Mouse (Mus musculus) embryonic facial prominence, embryonic 15.5 days (tissue): ENCODE data around the gene Cops2. TPM values are rescaled to one million over a fixed set of nuclear protein-coding genes. Genes with fewer than 3 reads are reported as not detected.

Experiments
- ATAC-seq: fragments of 200-750 bp; cut with Nextera tagmentation; 2 replicates; pipeline ENCODE4 v1.8.0; 2017; ENCODE audit warnings: low read depth, moderate TSS enrichment; ENCODE audit not compliant: insufficient number of reproducible peaks, low FRiP score, low TSS enrichment
- H3K27ac ChIP-seq: fragments of 300-500 bp; sonication (generic); replicated peaks from 2 replicates; pipeline ENCODE4 v1.5.1; 2015; ENCODE audit warnings: mild to moderate bottlenecking, inconsistent platforms
- H3K27me3 ChIP-seq: fragments of 300-500 bp; sonication (generic); 2 replicates; pipeline ENCODE4 v1.6.1; 2015; ENCODE audit warnings: inconsistent platforms
- H3K36me3 ChIP-seq: fragments of 300-500 bp; sonication (generic); 2 replicates; pipeline ENCODE4 v1.6.1; 2015; ENCODE audit warnings: mild to moderate bottlenecking, inconsistent platforms
- H3K4me1 ChIP-seq: fragments of 300-500 bp; sonication (generic); 2 replicates; pipeline ENCODE4 v1.6.1; 2015; ENCODE audit warnings: inconsistent platforms
- H3K4me2 ChIP-seq: fragments of 300-500 bp; sonication (generic); replicated peaks from 2 replicates; pipeline ENCODE4 v1.6.1; 2015; ENCODE audit warnings: mild to moderate bottlenecking, inconsistent platforms
- H3K4me3 ChIP-seq: fragments of 300-500 bp; sonication (generic); replicated peaks from 2 replicates; pipeline ENCODE4 v1.5.1; 2015; ENCODE audit warnings: mild to moderate bottlenecking, inconsistent platforms
- H3K9ac ChIP-seq: fragments of 300-500 bp; sonication (generic); 2 replicates; pipeline ENCODE4 v1.6.1; 2015; ENCODE audit warnings: inconsistent platforms
- H3K9me3 ChIP-seq: fragments of 300-500 bp; sonication (generic); replicated peaks from 2 replicates; pipeline ENCODE4 v1.6.1; 2016; ENCODE audit warnings: inconsistent platforms
- WGBS: fragments of 180-500 bp; shearing (Covaris S2); methylation state at CpG from one replicate; pipeline ENCODE4 v1.1.7; 2015; 5-methylcytosine and 5-hydroxymethylcytosine counted together
- polyA plus RNA-seq: library from polyadenylated mRNA; unstranded; fragments of >200 nt; fragmentation: Nextera tagmentation; extraction: Ambion mirVana; gene quantifications from 2 replicates; pipeline ENCODE4 v1.2.1, GENCODE M21; 2015

Cops2 gene
- polyA plus RNA-seq, 1 experiment from 2014 or later, result 72.0 TPM

DNA sequence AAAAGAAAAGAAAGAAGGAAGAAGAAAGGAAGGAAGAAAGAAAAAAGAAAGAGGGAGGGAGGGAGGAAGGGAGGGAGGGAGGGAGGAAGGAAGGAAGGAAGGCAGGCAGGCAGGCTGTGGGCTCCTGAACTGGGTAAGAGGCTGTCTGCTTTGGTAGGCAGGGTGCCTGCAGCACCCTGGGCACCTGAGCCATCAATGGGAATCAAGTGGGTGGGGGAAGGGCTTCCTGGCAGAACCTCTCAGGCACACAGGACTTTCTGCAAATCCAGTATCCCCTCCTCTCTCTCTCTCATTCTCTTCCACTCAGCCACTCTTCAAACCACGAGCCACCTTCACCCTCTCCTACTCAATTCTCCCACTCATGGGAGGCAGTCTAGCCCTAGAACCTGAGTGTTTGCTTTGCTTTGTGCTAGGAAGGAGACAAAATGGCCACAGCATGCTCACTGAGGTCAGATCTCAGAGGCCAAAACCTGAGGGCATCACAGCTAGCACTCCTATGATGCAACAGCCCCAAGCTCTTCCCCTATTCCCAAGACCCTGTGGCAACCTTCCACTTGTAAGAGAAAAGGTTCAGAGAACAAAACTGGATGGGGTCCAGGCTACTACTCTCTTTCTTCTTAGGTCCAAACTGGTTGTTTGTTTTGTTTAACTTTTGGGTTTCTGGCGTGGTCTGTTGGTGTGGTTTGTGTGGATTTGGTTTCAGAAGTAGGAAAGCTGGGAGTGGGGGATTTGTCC, 66.6 kb downstream of the Cops2 start:
- Histone ChIP-seq H3K27me3 (no peaks in the 10 kb centered on the region), H3K4me3 (no peak overlapping the region), H3K36me3 (no peaks in the 10 kb centered on the region), H3K9me3 (no peaks in the 10 kb centered on the region), H3K4me1 (no peaks in the 10 kb centered on the region), H3K27ac (no peak overlapping the region), H3K9ac (no peak overlapping the region), H3K4me2 (no peak overlapping the region)
- 50% methylated on average over 2 of the region's 2 CpGs for WGBS
- no peak for ATAC-seq

DNA sequence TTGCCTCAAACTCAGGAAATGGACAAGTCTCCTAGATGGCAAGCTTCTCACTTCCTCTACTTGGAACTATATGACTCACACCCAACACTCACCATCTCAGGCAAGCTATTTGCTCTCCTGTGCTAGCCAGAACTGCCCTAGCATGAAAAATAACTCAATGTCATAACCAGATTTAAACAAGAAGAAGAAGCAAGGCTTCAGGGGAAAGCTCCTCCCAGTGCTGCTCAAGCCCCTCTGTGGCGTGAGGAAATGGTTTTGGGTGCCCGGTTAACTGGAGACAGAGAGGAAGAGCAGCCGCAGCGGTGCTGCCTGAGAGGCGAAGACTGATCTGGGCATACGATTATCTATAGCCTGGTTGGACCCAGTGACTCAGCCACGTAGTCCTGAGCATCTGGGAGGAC, 67.5 kb downstream of the Cops2 start:
- WGBS, result 52% methylated on average over 7 of the region's 7 CpGs
- Histone ChIP-seq H3K4me2 (no peak overlapping the region), H3K36me3 (no peaks in the 10 kb centered on the region), H3K27ac (no peak overlapping the region), H3K9me3 (no peaks in the 10 kb centered on the region), H3K4me3 (no peak overlapping the region), H3K9ac (no peak overlapping the region), H3K27me3 (no peaks in the 10 kb centered on the region), H3K4me1 (no peaks in the 10 kb centered on the region)
- ATAC-seq, result no peak

DNA sequence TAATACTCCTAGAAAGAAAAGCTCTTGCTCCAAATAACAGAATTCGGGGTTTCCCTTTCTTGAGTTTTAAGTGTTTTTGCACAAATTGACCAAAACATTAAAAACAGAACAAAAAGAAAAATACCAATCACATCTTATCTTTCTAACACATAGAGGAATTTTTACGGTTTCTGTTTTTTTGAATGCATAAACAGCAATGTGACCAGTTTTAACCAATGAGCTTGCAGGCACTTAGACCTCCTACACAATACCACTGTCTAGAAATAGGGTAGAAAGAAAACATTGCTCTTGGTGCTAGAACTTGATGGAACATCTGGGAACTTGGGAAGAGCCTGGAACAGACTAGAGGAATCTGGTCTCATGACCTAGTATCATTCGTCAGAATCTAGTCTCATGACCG, 68.7 kb downstream of the Cops2 start:
- Histone ChIP-seq H3K4me2 (no peak overlapping the region), H3K27ac (no peak overlapping the region), H3K4me3 (no peak overlapping the region), H3K27me3 (no peaks in the 10 kb centered on the region), H3K4me1 (no peaks in the 10 kb centered on the region), H3K9me3 (no peaks in the 10 kb centered on the region), H3K9ac (no peak overlapping the region), H3K36me3 (no peaks in the 10 kb centered on the region)
- WGBS, result 91% methylated on average over 4 of the region's 4 CpGs
- no peak for ATAC-seq

GRCm38 (mm10) chr2:125789265-125789664, 69.7 kb downstream of the Cops2 start:
- no peak for ATAC-seq
- Histone ChIP-seq H3K4me2 (no peak overlapping the region), H3K27me3 (no peaks in the 10 kb centered on the region), H3K27ac (no peak overlapping the region), H3K4me3 (no peak overlapping the region), H3K9me3 (no peaks in the 10 kb centered on the region), H3K4me1 (no peaks in the 10 kb centered on the region), H3K36me3 (no peaks in the 10 kb centered on the region), H3K9ac (no peak overlapping the region)
- 54% methylated on average over 5 of the region's 5 CpGs for WGBS

DNA sequence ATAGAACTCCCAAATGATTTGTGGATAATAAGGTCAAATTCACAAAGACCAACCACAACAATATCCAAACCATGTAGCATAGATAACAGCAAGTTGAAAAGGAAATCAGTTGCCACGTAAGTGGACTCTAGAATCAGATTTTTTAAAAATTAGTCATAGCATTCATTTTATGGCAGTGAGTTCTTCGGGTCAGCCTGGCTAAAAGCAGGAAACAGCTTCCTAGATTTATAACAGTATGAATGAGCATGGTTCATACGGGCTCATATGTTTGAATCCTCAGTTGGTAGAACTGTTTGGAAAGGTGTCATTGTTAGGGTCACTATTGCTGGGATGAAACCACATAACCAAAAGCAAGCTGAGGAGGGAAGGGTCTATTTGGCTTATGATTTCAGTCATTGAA, 70.2 kb downstream of the Cops2 start:
- no peak for ATAC-seq
- no peak overlapping the region for H3K4me2 ChIP-seq
- no peaks in the 10 kb centered on the region for H3K36me3 ChIP-seq
- H3K9me3 ChIP-seq, result no peaks in the 10 kb centered on the region
- no peak overlapping the region for H3K4me3 ChIP-seq
- 69% methylated on average over 3 of the region's 3 CpGs for WGBS
- H3K9ac ChIP-seq, result no peak overlapping the region
- no peak overlapping the region for H3K27ac ChIP-seq
- no peaks in the 10 kb centered on the region for H3K27me3 ChIP-seq
- no peaks in the 10 kb centered on the region for H3K4me1 ChIP-seq

DNA sequence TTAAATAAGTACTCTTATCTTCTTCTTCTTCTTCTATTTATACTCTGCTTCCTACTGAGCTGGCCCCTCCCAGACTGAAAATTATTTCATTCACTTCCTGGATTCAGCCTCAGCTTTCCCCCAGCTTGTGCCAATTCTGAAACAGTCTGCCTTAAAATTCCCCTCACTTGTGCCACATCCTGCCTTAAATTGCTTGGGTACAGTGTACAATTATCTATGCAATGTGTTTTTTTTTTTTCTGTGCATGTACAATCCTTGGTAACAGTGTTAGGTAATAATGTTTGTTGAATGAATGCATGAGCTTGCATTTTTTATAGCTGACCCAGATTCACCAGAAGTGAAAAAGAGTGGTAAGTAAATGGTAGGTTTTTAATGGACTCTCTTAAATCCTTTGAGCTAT, 70.6 kb downstream of the Cops2 start:
- no peaks in the 10 kb centered on the region for H3K9me3 ChIP-seq
- no peak overlapping the region for H3K9ac ChIP-seq
- H3K4me3 ChIP-seq, result no peak overlapping the region
- H3K4me1 ChIP-seq, result peaks cover under 1% of the 10 kb centered on the region
- H3K4me2 ChIP-seq, result no peak overlapping the region
- no peaks in the 10 kb centered on the region for H3K27me3 ChIP-seq
- H3K27ac ChIP-seq, result no peak overlapping the region
- no peak for ATAC-seq
- no peaks in the 10 kb centered on the region for H3K36me3 ChIP-seq

- ATAC-seq, result no peak
- Histone ChIP-seq H3K9me3 (no peaks in the 10 kb centered on the region), H3K27ac (no peak overlapping the region), H3K4me2 (no peak overlapping the region), H3K27me3 (no peaks in the 10 kb centered on the region), H3K36me3 (no peaks in the 10 kb centered on the region), H3K9ac (no peak overlapping the region), H3K4me3 (no peak overlapping the region), H3K4me1 (peaks cover 23% of the 10 kb centered on the region)
- WGBS, result 58% methylated on average over 4 of the region's 4 CpGs
These were observed 73.9 kb downstream of the Cops2 start for GRCm38 (mm10) chr2:125785021-125785420.

DNA sequence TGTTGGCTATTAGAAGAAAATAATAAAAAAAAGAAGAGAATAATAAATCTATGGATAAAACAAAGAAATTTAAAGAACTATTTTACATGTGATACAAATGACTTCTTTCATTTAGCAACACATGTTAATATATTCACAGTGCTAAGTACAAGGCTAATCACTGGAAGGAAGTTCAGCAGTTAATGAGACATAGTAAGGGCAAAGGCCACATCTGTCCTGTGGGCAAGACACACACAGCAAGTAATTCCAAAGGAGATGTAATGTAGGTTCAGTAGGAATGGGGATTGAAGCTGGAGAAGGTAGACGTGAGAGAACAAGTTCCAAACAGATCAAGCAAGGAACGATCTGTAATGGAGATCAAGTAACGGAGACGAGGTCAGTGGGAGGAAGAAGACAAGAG, 74.5 kb downstream of the Cops2 start:
- Histone ChIP-seq H3K9me3 (no peaks in the 10 kb centered on the region), H3K9ac (no peak overlapping the region), H3K36me3 (no peaks in the 10 kb centered on the region), H3K4me1 (peaks cover 24% of the 10 kb centered on the region), H3K27ac (no peak overlapping the region), H3K4me2 (no peak overlapping the region), H3K27me3 (no peaks in the 10 kb centered on the region), H3K4me3 (no peak overlapping the region)
- WGBS, result 46% methylated on average over 4 of the region's 4 CpGs
- no peak for ATAC-seq

- Histone ChIP-seq H3K4me1 (peaks cover 24% of the 10 kb centered on the region), H3K27me3 (no peaks in the 10 kb centered on the region), H3K4me2 (no peak overlapping the region), H3K27ac (no peak overlapping the region), H3K36me3 (no peaks in the 10 kb centered on the region), H3K4me3 (no peak overlapping the region), H3K9ac (no peak overlapping the region), H3K9me3 (no peaks in the 10 kb centered on the region)
- ATAC-seq, result no peak
- WGBS, result 41% methylated on average over 4 of the region's 4 CpGs
These were observed 75.1 kb downstream of the Cops2 start for GRCm38 (mm10) chr2:125783868-125784267.

- WGBS, result 1% methylated on average over 28 of the region's 28 CpGs
- peak within 1 kb of the TSS; percentile 82 for H3K4me3 ChIP-seq
- H3K9ac ChIP-seq, result peak within 1 kb of the TSS; percentile 94
- peaks cover 24% of the 10 kb centered on the region for H3K4me1 ChIP-seq
- no peaks in the 10 kb centered on the region for H3K9me3 ChIP-seq
- H3K36me3 ChIP-seq, result no peaks in the 10 kb centered on the region
- peak within 1 kb of the TSS; percentile 82 for H3K27ac ChIP-seq
- no peaks in the 10 kb centered on the region for H3K27me3 ChIP-seq
- H3K4me2 ChIP-seq, result peak within 1 kb of the TSS; percentile 63
- ATAC-seq, result peak; percentile 94
These were observed 76.2 kb downstream of the Cops2 start, which contains the start of gene Secisbp2l for GRCm38 (mm10) chr2:125782719-125783109. TSS of gene Secisbp2l (minus strand) at chr2:125782870.

- H3K4me2 ChIP-seq, result peak overlapping the region; percentile 63
- 2% methylated on average over 44 of the region's 44 CpGs for WGBS
- no peaks in the 10 kb centered on the region for H3K27me3 ChIP-seq
- H3K4me3 ChIP-seq, result peak overlapping the region; percentile 82
- peak overlapping the region; percentile 94 for H3K9ac ChIP-seq
- no peaks in the 10 kb centered on the region for H3K9me3 ChIP-seq
- no peak for ATAC-seq
- no peaks in the 10 kb centered on the region for H3K36me3 ChIP-seq
- peaks cover 24% of the 10 kb centered on the region for H3K4me1 ChIP-seq
- H3K27ac ChIP-seq, result peak overlapping the region; percentile 82
These were observed 76.8 kb downstream of the Cops2 start for GRCm38 (mm10) chr2:125781978-125782718.
